Mouse (Mus musculus) MN1 (cell line): ENCODE measurements around the gene Ttn.

ENCODE experiments used
- DNase-seq: peaks from one replicate; pipeline ENCODE4 v3.0.0-alpha.2; 2016; ENCODE audit warnings: low spot score

Ttn gene

GRCm38 (mm10) chr2:76962045-76962432 lies 20.3 kb downstream of the Ttn start:
- DNase-seq, result no peak

DNA sequence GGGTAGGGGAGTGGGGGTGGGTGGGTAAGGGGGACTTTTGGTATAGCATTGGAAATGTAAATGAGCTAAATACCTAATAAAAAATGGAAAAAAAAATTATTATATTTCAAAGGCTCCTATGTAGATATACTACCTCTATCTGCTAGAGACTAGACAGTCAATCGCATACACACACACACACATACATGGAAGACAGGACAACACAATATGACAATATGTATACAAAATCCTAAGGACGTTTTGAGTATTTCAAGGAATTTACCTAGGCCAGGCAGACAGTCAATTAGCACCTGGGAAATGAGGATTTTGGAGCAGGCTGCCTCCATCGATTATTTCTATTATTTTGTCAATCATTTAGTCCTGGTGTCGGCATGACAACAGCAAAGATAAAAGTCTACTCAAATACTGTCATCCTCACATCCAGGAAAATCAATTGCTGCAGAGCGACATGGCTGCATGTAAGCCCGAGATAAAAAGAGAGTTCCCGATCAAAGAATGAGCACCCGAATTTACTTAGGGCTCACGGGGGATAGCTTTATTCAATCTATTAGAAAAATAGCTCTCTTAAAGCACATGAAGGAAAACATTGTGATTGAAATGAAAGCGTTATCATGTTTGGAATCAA lies 20.8 kb downstream of the Ttn start:
- DNase-seq, result no peak

DNA sequence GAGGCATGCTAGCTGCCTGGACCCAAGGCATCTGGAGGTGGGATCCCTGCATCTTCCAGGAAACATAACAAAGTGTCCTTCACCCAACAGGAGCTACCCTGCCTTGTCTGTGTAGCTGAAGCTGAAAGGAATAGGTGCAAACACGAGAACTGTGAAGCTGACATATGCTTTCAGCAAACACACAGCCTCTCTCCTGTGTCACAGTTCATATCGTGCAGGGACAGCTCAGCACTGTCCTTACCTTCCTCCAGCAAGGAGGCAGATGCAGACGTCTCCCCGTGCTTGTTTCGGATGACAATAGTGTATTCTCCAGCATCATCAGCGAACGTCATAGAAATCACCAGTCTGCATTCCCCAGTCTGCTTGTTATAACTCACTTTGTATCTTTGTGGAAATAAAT lies 32.6 kb downstream of the Ttn start:
- no peak for DNase-seq

DNA sequence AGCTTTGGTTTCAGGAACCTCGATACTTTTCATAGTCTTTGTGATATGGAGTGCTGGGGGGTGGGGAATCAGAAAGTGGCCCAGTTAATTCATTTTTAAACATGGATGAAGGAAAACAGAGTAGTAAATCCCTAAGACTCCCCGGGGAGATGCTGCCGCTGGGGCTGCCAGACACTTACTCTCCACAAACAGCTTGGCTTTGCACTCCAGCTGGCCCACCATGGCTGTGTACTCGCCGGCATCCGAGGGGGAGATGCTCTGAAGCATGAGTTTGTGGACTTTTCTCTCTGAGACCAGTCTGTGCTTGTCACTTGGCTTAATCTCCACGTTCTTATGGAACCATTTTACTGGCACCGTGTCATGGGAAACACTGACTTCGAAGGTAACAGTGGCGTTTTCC lies 43.8 kb downstream of the Ttn start:
- no peak for DNase-seq

DNA sequence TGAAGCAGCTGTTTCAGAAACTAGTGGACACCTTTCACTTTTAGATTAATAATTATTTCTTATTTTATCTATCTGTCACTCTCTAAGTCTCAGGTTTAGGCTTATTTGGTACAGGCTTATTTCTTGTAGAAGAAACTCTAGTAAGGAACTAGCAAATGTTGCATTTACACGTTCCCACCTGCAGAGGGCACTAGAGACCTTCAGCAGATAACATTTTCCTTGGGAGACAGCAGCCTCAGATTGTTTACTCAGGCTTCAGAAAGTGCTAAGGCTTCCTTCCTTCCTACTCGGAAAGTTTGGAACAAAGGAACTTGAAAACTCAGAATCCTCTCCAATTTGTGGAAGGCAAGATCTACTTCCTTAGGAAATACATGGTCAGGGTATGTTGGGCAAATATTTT lies 52.6 kb downstream of the Ttn start:
- peak; percentile 29 for DNase-seq

- DNase-seq, result no peak
Observed at GRCm38 (mm10) chr2:76928816-76929215, 53.5 kb downstream of the Ttn start.

GRCm38 (mm10) chr2:76928298-76928697 lies 54.0 kb downstream of the Ttn start:
- DNase-seq, result no peak

DNA sequence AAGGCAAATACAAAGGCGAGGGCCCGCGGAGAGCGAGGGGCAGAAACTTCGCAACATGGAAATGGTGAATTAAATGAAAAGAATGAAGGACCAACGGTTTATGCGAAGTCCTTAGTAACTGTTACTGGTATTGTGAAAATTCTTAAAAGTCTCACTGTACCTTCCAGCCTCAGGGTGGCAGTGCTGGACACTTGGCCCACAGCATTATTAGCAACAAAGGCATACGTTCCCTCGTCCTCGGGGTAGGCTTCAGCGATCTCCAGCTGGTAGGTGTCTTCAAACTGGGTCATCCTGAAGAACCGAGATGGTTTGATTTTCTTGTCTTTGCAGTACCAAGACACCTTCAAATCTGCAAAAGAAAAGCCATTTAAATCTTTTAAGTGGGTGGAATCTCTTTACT lies 55.4 kb downstream of the Ttn start:
- no peak for DNase-seq

DNA sequence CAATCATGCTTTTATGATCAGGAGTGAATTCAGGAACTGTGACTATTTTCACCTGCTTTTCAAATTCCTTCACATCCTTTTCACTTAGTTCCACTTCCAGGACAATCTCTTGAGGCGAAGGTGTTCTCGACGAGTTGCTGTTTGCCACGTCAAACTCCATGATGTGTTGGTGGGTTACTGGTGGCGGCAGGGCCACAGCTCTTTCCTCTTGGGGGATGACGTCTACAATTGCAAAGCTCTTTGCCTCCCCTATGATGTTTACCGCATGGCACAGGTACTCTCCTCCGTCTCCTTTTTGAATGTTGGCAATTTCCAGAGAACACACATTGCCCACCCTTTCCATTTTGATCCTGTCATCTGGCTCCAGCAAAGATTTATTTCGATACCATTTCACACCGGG lies 67.4 kb downstream of the Ttn start:
- DNase-seq, result no peak

DNA sequence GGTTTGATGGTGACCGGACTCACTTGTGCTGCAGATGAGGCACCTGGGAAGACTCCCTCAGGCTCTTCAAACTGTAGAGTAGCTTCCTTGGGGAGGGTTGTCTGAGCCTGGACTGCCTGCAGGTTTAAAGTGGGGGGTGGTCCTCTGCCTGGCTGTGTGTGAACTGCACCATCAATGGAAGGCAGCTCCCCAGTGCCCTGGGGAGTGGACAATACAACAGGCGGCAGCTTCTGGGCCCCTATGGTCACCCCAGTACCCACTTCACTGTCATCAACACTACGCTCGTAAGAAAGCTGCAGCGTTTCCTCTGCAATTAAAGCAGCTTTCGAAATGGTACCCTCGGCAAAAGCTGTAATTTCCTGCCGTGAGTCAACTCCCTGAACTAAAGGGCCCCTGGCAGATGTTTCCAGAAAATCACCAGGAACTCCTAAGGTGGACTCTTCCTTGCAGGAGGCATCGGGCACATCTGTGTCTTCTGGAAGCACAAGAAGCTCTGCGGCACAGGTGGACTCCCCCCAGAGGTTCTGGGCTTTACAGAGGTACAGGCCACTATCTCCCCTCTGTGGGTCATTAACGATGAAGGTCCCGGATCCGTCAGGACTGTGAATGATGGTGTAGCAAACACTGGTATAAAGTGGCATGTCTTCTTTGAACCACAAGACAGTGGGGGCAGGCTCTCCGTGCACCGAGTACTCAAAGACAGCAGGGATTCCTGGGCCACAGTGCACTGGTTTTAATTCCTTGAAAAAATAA lies 73.5 kb downstream of the Ttn start:
- DNase-seq, result no peak

- no peak for DNase-seq
Observed at GRCm38 (mm10) chr2:76903351-76903750, 79.0 kb downstream of the Ttn start.

- DNase-seq, result no peak
Observed at GRCm38 (mm10) chr2:76901476-76902086, 80.8 kb downstream of the Ttn start.

GRCm38 (mm10) chr2:76899886-76900285 lies 82.5 kb downstream of the Ttn start:
- no peak for DNase-seq

- DNase-seq, result no peak
Observed at GRCm38 (mm10) chr2:76896990-76897389, 85.4 kb downstream of the Ttn start.

GRCm38 (mm10) chr2:76895327-76895726 lies 87.0 kb downstream of the Ttn start:
- DNase-seq, result no peak

GRCm38 (mm10) chr2:76888721-76889120 lies 93.6 kb downstream of the Ttn start:
- DNase-seq, result no peak

- no peak for DNase-seq
Observed at GRCm38 (mm10) chr2:76885855-76886254, 96.5 kb downstream of the Ttn start.

- DNase-seq, result no peak
Observed at GRCm38 (mm10) chr2:76881406-76881805, 100.9 kb downstream of the Ttn start.

DNA sequence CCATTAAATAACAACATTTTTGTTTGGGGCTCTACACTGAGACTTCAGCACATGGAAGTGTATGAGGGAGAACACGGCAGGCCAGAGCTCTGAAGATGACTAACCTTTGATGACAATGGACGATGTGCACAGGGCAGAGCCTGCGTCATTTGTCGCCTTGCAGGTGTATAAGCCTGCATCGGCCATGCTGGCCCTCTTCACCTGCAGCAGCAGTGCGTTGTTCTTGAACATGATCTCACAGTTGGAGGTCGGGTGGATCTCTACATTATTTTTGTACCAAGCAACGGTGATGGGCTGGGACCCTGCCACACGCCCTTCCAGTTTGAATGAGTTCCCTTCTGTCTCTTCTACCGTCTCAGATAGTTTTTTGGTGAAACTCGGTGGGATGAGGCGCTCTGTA lies 106.8 kb downstream of the Ttn start:
- no peak for DNase-seq

DNA sequence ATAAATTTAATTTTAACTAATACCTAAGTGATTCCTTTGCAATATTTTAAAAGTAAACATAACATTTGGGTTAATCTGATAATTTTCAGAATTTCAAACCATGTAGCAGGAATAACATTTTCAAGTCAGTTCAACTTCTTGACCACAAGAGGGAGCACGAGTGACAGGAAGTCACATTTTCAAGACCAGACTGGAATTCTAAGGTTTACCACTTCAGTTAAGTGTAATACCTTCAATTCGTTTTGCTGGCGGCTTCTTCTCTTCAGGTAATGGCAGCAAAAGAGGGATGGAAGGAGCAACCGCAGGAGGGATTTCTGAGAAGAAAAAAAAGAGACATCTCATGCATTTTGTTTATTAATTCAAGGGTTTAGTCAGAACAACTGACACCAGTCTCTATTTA lies 115.4 kb downstream of the Ttn start:
- peak; percentile 30 for DNase-seq

DNA sequence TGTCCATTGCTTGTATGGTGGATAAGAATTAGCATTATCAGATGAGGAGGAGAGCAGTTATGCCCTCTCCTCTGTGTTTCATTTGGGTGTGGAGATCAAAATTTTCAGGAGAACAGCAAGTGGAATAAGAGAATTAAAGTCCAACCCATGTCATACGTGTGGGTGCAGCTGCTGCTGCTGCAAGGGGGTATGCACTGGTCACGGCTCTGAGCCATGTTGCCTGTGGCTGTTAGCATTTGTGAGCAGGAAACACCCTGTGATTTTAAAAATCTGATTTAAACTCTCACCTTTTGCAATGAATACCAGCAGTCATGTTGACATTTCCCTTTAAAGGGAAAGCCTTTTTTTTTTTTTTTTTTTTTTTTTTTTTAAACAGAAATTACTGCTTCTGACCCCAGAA lies 116.8 kb downstream of the Ttn start:
- DNase-seq, result no peak

DNA sequence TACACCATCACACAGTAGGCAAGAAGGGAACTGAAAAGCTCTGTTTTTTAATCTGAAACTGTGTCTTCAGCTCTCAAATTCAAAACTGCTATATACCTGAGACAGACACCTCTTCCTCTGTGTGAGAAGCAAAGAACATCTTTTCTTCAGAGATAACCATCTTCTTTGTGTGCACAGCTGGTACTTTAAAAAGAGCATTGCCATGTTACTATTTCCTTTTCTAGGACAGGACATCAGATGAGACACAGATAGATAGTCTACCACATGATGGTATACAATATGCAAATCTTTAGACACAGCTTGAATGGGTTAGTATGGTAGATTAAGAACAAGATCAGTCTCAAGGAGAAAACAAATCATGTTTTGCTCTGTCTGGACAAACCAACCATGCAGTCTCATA lies 121.0 kb downstream of the Ttn start:
- no peak for DNase-seq

- no peak for DNase-seq
Observed at GRCm38 (mm10) chr2:76850066-76850465, 132.3 kb downstream of the Ttn start.

GRCm38 (mm10) chr2:76843162-76843561 lies 139.2 kb downstream of the Ttn start:
- no peak for DNase-seq
